20 mouse cellular contexts compared by ENCODE assay signal in genomic region chr9:107375451-107375850, GRCm38 (mm10). TPM values are rescaled to one million over a fixed set of nuclear protein-coding genes. Genes with fewer than 3 reads are reported as not detected.
A peak's percentile ranks its signal among the peaks of the same experiment; 100 is the strongest.
DNase-seq lines count a peak whose midpoint lies in the region; ATAC-seq lines count a peak whose summit lies in the region.
"Had no signal": no experiment of that assay in that cellular context is flagged by ENCODE, and none has a peak within 500 bp of the region (broad histone marks: within the 10 kb centered on the region; RNA-seq: fewer than 3 reads in every experiment).

No protein-coding gene starts in this region.

- H3K4me2 ChIP-seq in hindbrain, embryonic 12.5 days (replicated peaks), result no peak overlapping the region
- H3K4me2 ChIP-seq in hindbrain, embryonic 14.5 days (replicated peaks), result no peak overlapping the region
- peak overlapping the region; percentile 37; the same call in 1 of the 2 replicates for H3K4me2 ChIP-seq in liver, embryonic 15.5 days
- H3K4me2 ChIP-seq: heart, embryonic 15.5 days; lung, embryonic 14.5 days; midbrain, embryonic 13.5 days had no signal

- no peak overlapping the region for H3K9ac ChIP-seq in hindbrain, embryonic 12.5 days
- no peak overlapping the region for H3K9ac ChIP-seq in hindbrain, embryonic 14.5 days
- H3K9ac ChIP-seq in liver, embryonic 15.5 days, result no peak overlapping the region
- H3K9ac ChIP-seq: heart, embryonic 15.5 days; lung, embryonic 14.5 days; midbrain, embryonic 13.5 days had no signal

- no peak for ATAC-seq in hindbrain, embryonic 12.5 days (ENCODE audit: low FRiP score)
- ATAC-seq in hindbrain, embryonic 14.5 days (ENCODE audit: low FRiP score), result no peak
- no peak for ATAC-seq in liver, embryonic 15.5 days (ENCODE audit: insufficient read depth)
- ATAC-seq: inflammation-experienced regulatory T-cells, adult 6 months; midbrain, embryonic 13.5 days had no signal

- H3K4me1 ChIP-seq in hindbrain, embryonic 12.5 days, result peaks cover 35% of the 10 kb centered on the region
- peaks cover 30% of the 10 kb centered on the region for H3K4me1 ChIP-seq in hindbrain, embryonic 14.5 days (replicated peaks; ENCODE audit: control insufficient read depth, insufficient read depth, low read length)
- H3K4me1 ChIP-seq in liver, embryonic 15.5 days (replicated peaks), result peaks cover 54% of the 10 kb centered on the region

- no peaks in the 10 kb centered on the region for H3K9me3 ChIP-seq in hindbrain, embryonic 12.5 days (replicated peaks)
- no peaks in the 10 kb centered on the region for H3K9me3 ChIP-seq in hindbrain, embryonic 14.5 days (ENCODE audit: control insufficient read depth, low read length)
- H3K9me3 ChIP-seq in liver, embryonic 15.5 days (replicated peaks), result no peaks in the 10 kb centered on the region
- H3K9me3 ChIP-seq: embryonic facial prominence, embryonic 10.5 days; G1E; heart, embryonic 15.5 days; limb, embryonic 10.5 days; midbrain, embryonic 13.5 days had no signal

- DNase-seq in embryo, embryonic 10 days (ENCODE audit: low spot score), result peak; percentile 33
- DNase-seq in embryo, embryonic 9.5 days (ENCODE audit: extremely low spot score), result no peak
- DNase-seq in hindbrain, embryonic 14.5 days (ENCODE audit: low spot score), result no peak
- DNase-seq in ZHBTc4 (ENCODE audit: low read depth, low spot score), result peak; percentile 84
- no peak for DNase-seq in natural killer cell, adult 2 months (ENCODE audit: low spot score in 2 of 2)
- DNase-seq in thymus, postnatal 14 days, result no peak
- DNase-seq: adrenal gland, adult 8-10 months; cerebellum, adult 18-20 months; gastrocnemius, postnatal 36 days; layer of hippocampus, postnatal 36 days; lung, embryonic 14.5 days had no signal

- H3K4me3 ChIP-seq in hindbrain, embryonic 12.5 days, result no peak overlapping the region
- no peak overlapping the region for H3K4me3 ChIP-seq in hindbrain, embryonic 14.5 days (replicated peaks; ENCODE audit: low read length)
- H3K4me3 ChIP-seq in liver, embryonic 15.5 days (replicated peaks), result no peak overlapping the region
- H3K4me3 ChIP-seq: embryonic facial prominence, embryonic 10.5 days; heart, embryonic 15.5 days; limb, embryonic 10.5 days; midbrain, embryonic 13.5 days had no signal

- no peaks in the 10 kb centered on the region for H3K36me3 ChIP-seq in hindbrain, embryonic 12.5 days
- no peaks in the 10 kb centered on the region for H3K36me3 ChIP-seq in hindbrain, embryonic 14.5 days (replicated peaks; ENCODE audit: control insufficient read depth, insufficient read depth)
- no peaks in the 10 kb centered on the region for H3K36me3 ChIP-seq in liver, embryonic 15.5 days (replicated peaks)
- H3K36me3 ChIP-seq: embryonic facial prominence, embryonic 10.5 days; G1E; heart, embryonic 15.5 days; limb, embryonic 10.5 days; midbrain, embryonic 13.5 days had no signal

- 0 out of 2 replicates have a peak overlapping the region, but pooled peaks have one; percentile 17 for H3K27ac ChIP-seq in hindbrain, embryonic 12.5 days
- H3K27ac ChIP-seq in hindbrain, embryonic 14.5 days, result no peak overlapping the region
- H3K27ac ChIP-seq in liver, embryonic 15.5 days (replicated peaks), result no peak overlapping the region
- H3K27ac ChIP-seq: embryonic facial prominence, embryonic 10.5 days; heart, embryonic 15.5 days; limb, embryonic 10.5 days; macrophage; midbrain, embryonic 13.5 days had no signal

- 18% methylated on average over 5 of the region's 5 CpGs for WGBS in hindbrain, embryonic 12.5 days
- WGBS in hindbrain, embryonic 14.5 days, result 14% methylated on average over 5 of the region's 5 CpGs
- 23% methylated on average over 5 of the region's 5 CpGs for WGBS in liver, embryonic 15.5 days (ENCODE audit: insufficient replicate concordance)

- peaks cover 57% of the 10 kb centered on the region for H3K27me3 ChIP-seq in hindbrain, embryonic 12.5 days
- peaks cover 6% of the 10 kb centered on the region; the same call in 1 of the 2 replicates for H3K27me3 ChIP-seq in hindbrain, embryonic 14.5 days (ENCODE audit: control insufficient read depth, insufficient read depth, low read length)
- H3K27me3 ChIP-seq in liver, embryonic 15.5 days, result peaks cover 71% of the 10 kb centered on the region

RNA-seq across cellular contexts. Expression of gene Cacna2d2, which starts 24.0 kb away (rescaled TPM):
- 4.6 and 4.7 TPM in 2 replicates for polyA plus RNA-seq in hindbrain, embryonic 12.5 days (2016; fragmentation: Nextera tagmentation; extraction: Ambion mirVana)
- 6.8 and 7.7 TPM in 2 replicates for polyA plus RNA-seq in hindbrain, embryonic 14.5 days (2014; fragmentation: Nextera tagmentation; extraction: Ambion mirVana)
- polyA plus RNA-seq in liver, embryonic 15.5 days (2015; fragmentation: Nextera tagmentation; extraction: Ambion mirVana), result 0.02 TPM in 1 of 2 replicates, not detected in the other
- polyA plus RNA-seq: lung, embryonic 14.5 days; macrophage had no signal

RNA-seq across cellular contexts. Expression of gene 6430571L13Rik, which starts 35.0 kb away (rescaled TPM):
- polyA plus RNA-seq in hindbrain, embryonic 12.5 days (2016; fragmentation: Nextera tagmentation; extraction: Ambion mirVana), result 3.6 and 4.7 TPM in 2 replicates
- polyA plus RNA-seq in hindbrain, embryonic 14.5 days (2014; fragmentation: Nextera tagmentation; extraction: Ambion mirVana), result 5.4 and 5.6 TPM in 2 replicates
- 0.12 TPM in 2 replicates for polyA plus RNA-seq in liver, embryonic 15.5 days (2015; fragmentation: Nextera tagmentation; extraction: Ambion mirVana)
- polyA plus RNA-seq: macrophage had no signal

RNA-seq across cellular contexts. Expression of gene Hemk1, which starts 37.3 kb away (rescaled TPM):
- 12.1 and 14.1 TPM in 2 replicates for polyA plus RNA-seq in hindbrain, embryonic 12.5 days (2016; fragmentation: Nextera tagmentation; extraction: Ambion mirVana)
- 16.7 and 19.1 TPM in 2 replicates for polyA plus RNA-seq in hindbrain, embryonic 14.5 days (2014; fragmentation: Nextera tagmentation; extraction: Ambion mirVana)
- polyA plus RNA-seq in liver, embryonic 15.5 days (2015; fragmentation: Nextera tagmentation; extraction: Ambion mirVana), result 3.6 and 3.7 TPM in 2 replicates

Comparison
In these comparisons a context has a peak if more than half of its experiments do, and no peak if none do; other contexts are left out.
1. DNase-seq: peak in embryo, embryonic 10 days (single experiment) and ZHBTc4 (single experiment); none in embryo, embryonic 9.5 days (single experiment), hindbrain, embryonic 14.5 days (single experiment), natural killer cell, adult 2 months (0 of 2) and thymus, postnatal 14 days (single experiment).